Mouse (Mus musculus): ENCODE data around the gene Bnc1. TPM values are rescaled to one million over a fixed set of nuclear protein-coding genes. Genes with fewer than 3 reads are reported as not detected.

Gene Bnc1
- total RNA-seq, 1 experiment = 0.27 TPM

DNA sequence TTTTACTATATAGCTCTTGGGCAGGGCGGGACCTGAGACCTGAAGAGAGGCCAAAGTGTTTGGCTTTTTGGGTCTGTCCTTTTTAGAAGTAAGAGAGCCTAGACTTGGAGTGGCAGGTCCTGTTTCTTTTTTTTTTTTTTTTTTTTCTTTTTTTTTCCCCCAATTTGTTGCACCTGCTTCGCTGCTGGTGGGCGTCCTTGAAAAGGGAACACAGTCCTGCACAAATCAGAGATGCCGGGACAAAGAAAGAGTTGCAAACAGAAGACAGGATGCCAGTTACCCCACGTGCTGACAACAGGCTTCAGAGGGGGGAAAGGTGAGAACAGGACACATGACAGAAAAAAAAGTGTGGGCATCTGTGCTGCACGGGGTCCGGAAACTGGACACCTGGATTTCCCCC is 1.0 kb upstream of the Bnc1 start:
- DNase-seq (ENCODE audit: low read depth, low spot score) = no peak
- no peaks in the 10 kb centered on the region for H3K9me3 ChIP-seq (ENCODE audit: control insufficient read depth, insufficient read depth, low read depth, low read length)
- H3K9ac ChIP-seq (ENCODE audit: insufficient read depth, low read depth, low read length, poor library complexity, severe bottlenecking) = no peak overlapping the region
- H3K4me1 ChIP-seq (ENCODE audit: control insufficient read depth in 2 of 2, insufficient read depth in 2 of 2, low read length in 2 of 2, poor library complexity in 1 of 2) = peaks cover 0 to 4% of the 10 kb centered on the region in 2 experiments; a peak in 1 of 4 replicates
- H3K27ac ChIP-seq (ENCODE audit: insufficient read depth, low read depth, low read length, poor library complexity, severe bottlenecking) = no peak overlapping the region
- in situ Hi-C loops (cut with MboI; ENCODE audit: low sequenced_read_pairs in 2 of 2, unreplicated experiment in 2 of 2) = no loop called here
- H3K4me3 ChIP-seq (ENCODE audit: insufficient read depth in 1 of 2, low read depth in 1 of 2, low read length in 2 of 2, poor library complexity in 1 of 2, severe bottlenecking in 1 of 2) = no peak overlapping the region
- TF ChIP-seq MAFK (IDR thresholded peaks at IDR 0.05; ENCODE audit: insufficient read depth, low read depth, low read length) (no peak), ZNF384 (IDR thresholded peaks at IDR 0.05; ENCODE audit: low read depth, low read length) (peak; percentile 62; the same call in 1 of the 2 replicates)
- H3K36me3 ChIP-seq (ENCODE audit: control insufficient read depth, insufficient read depth, low read length, poor library complexity, severe bottlenecking) = no peaks in the 10 kb centered on the region; the same call in 1 of the 2 replicates

DNA sequence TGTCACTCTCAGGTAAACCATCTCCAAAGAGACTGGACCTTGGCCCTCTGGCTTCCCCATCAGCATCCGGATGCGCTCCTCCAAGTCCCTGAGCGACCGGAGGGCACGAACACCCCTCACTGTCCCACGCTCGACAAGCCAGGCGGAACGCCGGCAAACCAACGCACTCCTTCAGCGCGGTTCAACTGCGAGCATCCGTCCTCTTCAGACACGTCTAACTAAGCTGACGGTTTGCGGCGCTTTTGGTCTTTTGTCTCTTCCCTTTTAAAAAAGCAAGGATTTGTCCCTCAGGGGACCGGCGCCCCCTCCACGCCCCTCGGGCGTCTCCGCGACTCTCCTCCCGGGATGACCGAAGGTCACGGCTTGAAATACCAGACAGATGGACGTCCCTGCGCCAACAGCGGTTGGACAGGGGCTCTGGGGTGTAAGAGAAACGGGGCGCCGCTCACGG is 456 bp downstream of the Bnc1 start:
- in situ Hi-C loops (cut with MboI; ENCODE audit: low sequenced_read_pairs in 2 of 2, unreplicated experiment in 2 of 2) = no loop called here
- DNase-seq (ENCODE audit: low read depth, low spot score) = no peak
- H3K9me3 ChIP-seq (ENCODE audit: control insufficient read depth, insufficient read depth, low read depth, low read length) = no peaks in the 10 kb centered on the region
- H3K36me3 ChIP-seq (ENCODE audit: control insufficient read depth, insufficient read depth, low read length, poor library complexity, severe bottlenecking) = no peaks in the 10 kb centered on the region; the same call in 1 of the 2 replicates
- H3K27ac ChIP-seq (ENCODE audit: insufficient read depth, low read depth, low read length, poor library complexity, severe bottlenecking) = no peak overlapping the region
- H3K4me3 ChIP-seq (ENCODE audit: insufficient read depth in 1 of 2, low read depth in 1 of 2, low read length in 2 of 2, poor library complexity in 1 of 2, severe bottlenecking in 1 of 2) = peak overlapping the region; percentile 38 to 66
- peak overlapping the region; percentile 9; the same call in 1 of the 2 replicates for H3K9ac ChIP-seq (ENCODE audit: insufficient read depth, low read depth, low read length, poor library complexity, severe bottlenecking)
- peaks cover 0 to 4% of the 10 kb centered on the region in 2 experiments; a peak in 1 of 4 replicates for H3K4me1 ChIP-seq (ENCODE audit: control insufficient read depth in 2 of 2, insufficient read depth in 2 of 2, low read length in 2 of 2, poor library complexity in 1 of 2)
- TF ChIP-seq ZNF384 (IDR thresholded peaks at IDR 0.05; ENCODE audit: low read depth, low read length) (no peak), HCFC1 (IDR thresholded peaks at IDR 0.05; ENCODE audit: borderline replicate concordance, insufficient read depth, low read length) (no peak), ZC3H11A (IDR thresholded peaks at IDR 0.05; ENCODE audit: borderline replicate concordance, low read depth, low read length) (no peak), CHD2 (IDR thresholded peaks at IDR 0.05; ENCODE audit: low read depth, low read length) (no peak), MAFK (IDR thresholded peaks at IDR 0.05; ENCODE audit: insufficient read depth, low read depth, low read length) (no peak)

DNA sequence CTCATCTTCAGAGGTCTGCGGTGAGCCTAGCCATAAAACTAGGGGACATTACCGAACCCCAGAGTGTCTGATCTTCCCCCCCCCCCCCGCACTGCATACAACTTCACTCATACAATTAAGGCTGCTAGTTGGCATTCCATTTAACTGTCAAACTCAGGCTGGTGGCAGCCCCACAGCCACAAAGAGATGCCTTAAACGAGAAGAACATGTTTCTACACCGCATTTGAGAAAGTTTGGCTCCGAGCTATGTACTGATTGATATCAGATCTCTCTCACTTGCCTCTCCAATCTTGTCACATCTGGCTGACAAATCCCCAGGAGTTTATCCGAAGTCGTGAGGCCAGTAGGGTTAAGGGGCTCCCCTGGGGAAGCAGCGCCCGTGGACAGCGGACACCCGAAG is 976 bp downstream of the Bnc1 start:
- no peaks in the 10 kb centered on the region for H3K9me3 ChIP-seq (ENCODE audit: control insufficient read depth, insufficient read depth, low read depth, low read length)
- H3K27ac ChIP-seq (ENCODE audit: insufficient read depth, low read depth, low read length, poor library complexity, severe bottlenecking) = no peak overlapping the region
- no peak for DNase-seq (ENCODE audit: low read depth, low spot score)
- in situ Hi-C loops (cut with MboI; ENCODE audit: low sequenced_read_pairs in 2 of 2, unreplicated experiment in 2 of 2) = no loop called here
- TF ChIP-seq ZNF384 (IDR thresholded peaks at IDR 0.05; ENCODE audit: low read depth, low read length) = no peak
- TF ChIP-seq HCFC1 (IDR thresholded peaks at IDR 0.05; ENCODE audit: borderline replicate concordance, insufficient read depth, low read length) = no peak
- TF ChIP-seq ZC3H11A (IDR thresholded peaks at IDR 0.05; ENCODE audit: borderline replicate concordance, low read depth, low read length) = no peak
- TF ChIP-seq MAFK (IDR thresholded peaks at IDR 0.05; ENCODE audit: insufficient read depth, low read depth, low read length) = no peak
- no peak for TF ChIP-seq CHD2 (IDR thresholded peaks at IDR 0.05; ENCODE audit: low read depth, low read length)
- no peak overlapping the region for H3K9ac ChIP-seq (ENCODE audit: insufficient read depth, low read depth, low read length, poor library complexity, severe bottlenecking)
- no peaks in the 10 kb centered on the region; the same call in 1 of the 2 replicates for H3K36me3 ChIP-seq (ENCODE audit: control insufficient read depth, insufficient read depth, low read length, poor library complexity, severe bottlenecking)
- peak overlapping the region; percentile 38 to 66; a peak in 2 of 4 replicates for H3K4me3 ChIP-seq (ENCODE audit: insufficient read depth in 1 of 2, low read depth in 1 of 2, low read length in 2 of 2, poor library complexity in 1 of 2, severe bottlenecking in 1 of 2)
- H3K4me1 ChIP-seq (ENCODE audit: control insufficient read depth in 2 of 2, insufficient read depth in 2 of 2, low read length in 2 of 2, poor library complexity in 1 of 2) = peaks cover 0 to 2% of the 10 kb centered on the region in 2 experiments; a peak in 1 of 4 replicates

DNA sequence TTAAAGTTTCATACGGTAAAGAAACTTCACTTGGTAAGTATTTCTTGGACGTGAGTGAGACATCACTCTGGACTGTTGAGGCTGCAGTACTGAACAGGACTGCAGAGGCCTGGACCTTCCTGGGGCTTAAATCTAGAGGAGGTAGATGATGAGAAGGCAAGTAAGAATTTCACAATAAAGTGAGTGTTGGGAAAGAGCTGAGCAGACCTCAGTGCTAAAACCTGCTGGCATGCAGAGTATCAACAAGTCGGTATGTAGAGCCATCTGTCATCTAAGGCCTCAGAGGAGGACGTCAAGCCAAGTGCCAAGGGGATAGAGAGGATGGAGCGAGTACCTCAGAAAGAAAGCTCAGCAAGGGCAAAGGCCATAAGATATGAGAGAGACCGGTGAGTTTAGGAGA is 8.4 kb downstream of the Bnc1 start:
- TF ChIP-seq CHD2 (IDR thresholded peaks at IDR 0.05; ENCODE audit: low read depth, low read length) = no peak
- TF ChIP-seq ZC3H11A (IDR thresholded peaks at IDR 0.05; ENCODE audit: borderline replicate concordance, low read depth, low read length) = no peak
- TF ChIP-seq HCFC1 (IDR thresholded peaks at IDR 0.05; ENCODE audit: borderline replicate concordance, insufficient read depth, low read length) = no peak
- no peak for TF ChIP-seq MAFK (IDR thresholded peaks at IDR 0.05; ENCODE audit: insufficient read depth, low read depth, low read length)
- no peaks in the 10 kb centered on the region for H3K9me3 ChIP-seq (ENCODE audit: control insufficient read depth, insufficient read depth, low read depth, low read length)
- no peak overlapping the region for H3K4me3 ChIP-seq (ENCODE audit: insufficient read depth in 1 of 2, low read depth in 1 of 2, low read length in 2 of 2, poor library complexity in 1 of 2, severe bottlenecking in 1 of 2)
- no peaks in the 10 kb centered on the region for H3K36me3 ChIP-seq (ENCODE audit: control insufficient read depth, insufficient read depth, low read length, poor library complexity, severe bottlenecking)
- no peak overlapping the region for H3K9ac ChIP-seq (ENCODE audit: insufficient read depth, low read depth, low read length, poor library complexity, severe bottlenecking)
- in situ Hi-C loops (cut with MboI; ENCODE audit: low sequenced_read_pairs in 2 of 2, unreplicated experiment in 2 of 2) = no loop called here
- H3K27ac ChIP-seq (ENCODE audit: insufficient read depth, low read depth, low read length, poor library complexity, severe bottlenecking) = no peak overlapping the region
- no peaks in the 10 kb centered on the region for H3K4me1 ChIP-seq (ENCODE audit: control insufficient read depth in 2 of 2, insufficient read depth in 2 of 2, low read length in 2 of 2, poor library complexity in 1 of 2)
- no peak for DNase-seq (ENCODE audit: low read depth, low spot score)

DNA sequence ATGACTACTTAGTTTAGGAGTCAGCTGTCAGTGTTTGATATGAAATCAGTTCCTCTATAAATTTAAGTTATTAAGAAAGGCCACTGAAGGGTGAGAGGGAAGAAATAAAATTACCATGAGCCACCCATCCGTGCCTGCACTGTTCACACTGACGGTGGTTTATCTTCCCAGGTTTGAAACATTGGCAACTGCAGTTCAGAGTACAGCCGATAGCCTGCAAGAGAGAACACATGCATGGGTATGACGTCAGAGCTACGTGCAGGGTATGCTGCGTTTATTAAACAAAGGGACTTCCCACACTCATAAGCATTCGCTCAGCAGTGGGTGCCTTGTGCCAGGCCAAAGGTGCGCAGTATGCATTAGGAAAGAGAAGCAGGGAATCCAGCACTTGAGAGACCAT is 13.8 kb downstream of the Bnc1 start:
- DNase-seq (ENCODE audit: low read depth, low spot score) = no peak
- no peak for TF ChIP-seq CHD2 (IDR thresholded peaks at IDR 0.05; ENCODE audit: low read depth, low read length)
- no peak for TF ChIP-seq ZC3H11A (IDR thresholded peaks at IDR 0.05; ENCODE audit: borderline replicate concordance, low read depth, low read length)
- no peak for TF ChIP-seq ZNF384 (IDR thresholded peaks at IDR 0.05; ENCODE audit: low read depth, low read length)
- no peak for TF ChIP-seq MAFK (IDR thresholded peaks at IDR 0.05; ENCODE audit: insufficient read depth, low read depth, low read length)
- no peak for TF ChIP-seq HCFC1 (IDR thresholded peaks at IDR 0.05; ENCODE audit: borderline replicate concordance, insufficient read depth, low read length)
- Histone ChIP-seq H3K9me3 (ENCODE audit: control insufficient read depth, insufficient read depth, low read depth, low read length) (no peaks in the 10 kb centered on the region), H3K4me1 (ENCODE audit: control insufficient read depth in 2 of 2, insufficient read depth in 2 of 2, low read length in 2 of 2, poor library complexity in 1 of 2) (no peaks in the 10 kb centered on the region), H3K27ac (ENCODE audit: insufficient read depth, low read depth, low read length, poor library complexity, severe bottlenecking) (no peak overlapping the region), H3K9ac (ENCODE audit: insufficient read depth, low read depth, low read length, poor library complexity, severe bottlenecking) (no peak overlapping the region), H3K4me3 (ENCODE audit: insufficient read depth in 1 of 2, low read depth in 1 of 2, low read length in 2 of 2, poor library complexity in 1 of 2, severe bottlenecking in 1 of 2) (no peak overlapping the region), H3K36me3 (ENCODE audit: control insufficient read depth, insufficient read depth, low read length, poor library complexity, severe bottlenecking) (no peaks in the 10 kb centered on the region)
- in situ Hi-C loops (cut with MboI; ENCODE audit: low sequenced_read_pairs in 2 of 2, unreplicated experiment in 2 of 2) = no loop called here

Measured in ES-E14 (cell line).